In genomic region chr16:13276258-13276657, GRCm38 (mm10) we compare ENCODE assay signal across 15 mouse cellular contexts. TPM values are rescaled to one million over a fixed set of nuclear protein-coding genes. Genes with fewer than 3 reads are reported as not detected.
A peak's percentile ranks its signal among the peaks of the same experiment; 100 is the strongest.
DNase-seq lines count a peak whose midpoint lies in the region; ATAC-seq lines count a peak whose summit lies in the region.
"Had no signal": no experiment of that assay in that cellular context is flagged by ENCODE, and none has a peak within 500 bp of the region (broad histone marks: within the 10 kb centered on the region; RNA-seq: fewer than 3 reads in every experiment).

No protein-coding gene starts in this region.

- H3K9me3 ChIP-seq in liver, embryonic 16.5 days (replicated peaks; ENCODE audit: control insufficient read depth, low read length) = no peaks in the 10 kb centered on the region

- peak overlapping the region; percentile 10 for H3K27ac ChIP-seq in liver, embryonic 16.5 days (ENCODE audit: low read length)
- H3K27ac ChIP-seq: heart, adult 2 months; left cerebral cortex, adult 2 months; limb, embryonic 13.5 days; midbrain, embryonic 10.5 days had no signal

- H3K4me2 ChIP-seq in liver, embryonic 16.5 days (ENCODE audit: low read depth, low read length) = no peak overlapping the region
- H3K4me2 ChIP-seq: limb, embryonic 13.5 days had no signal

- WGBS in liver, embryonic 16.5 days (ENCODE audit: insufficient replicate concordance) = 60% methylated on average over 2 of the region's 2 CpGs

- peak; percentile 15 for DNase-seq in heart, adult 11 months
- no peak for DNase-seq in heart, adult 9 months (ENCODE audit: low spot score in 2 of 2)
- DNase-seq in adipocyte (ENCODE audit: low spot score) = peak; percentile 31
- DNase-seq in kidney, adult 9 months = peak; percentile 73
- DNase-seq in cerebellum, postnatal 10 days = no peak
- DNase-seq in right cerebral cortex, postnatal 4 days = no peak
- no peak for DNase-seq in cerebellum, adult 18-20 months
- DNase-seq: forebrain, postnatal 0 days; heart, adult 2 months; heart, postnatal 36 days had no signal

- no peaks in the 10 kb centered on the region for H3K27me3 ChIP-seq in liver, embryonic 16.5 days (ENCODE audit: control insufficient read depth, insufficient read depth, low read depth, low read length)
- H3K27me3 ChIP-seq: limb, embryonic 13.5 days had no signal

- H3K4me3 ChIP-seq in liver, embryonic 16.5 days (ENCODE audit: low read depth, low read length) = no peak overlapping the region
- H3K4me3 ChIP-seq: heart, adult 2 months; left cerebral cortex, adult 2 months; limb, embryonic 13.5 days; midbrain, embryonic 10.5 days had no signal

- H3K36me3 ChIP-seq in liver, embryonic 16.5 days (ENCODE audit: control insufficient read depth, insufficient read depth) = no peaks in the 10 kb centered on the region

- no peak overlapping the region for H3K9ac ChIP-seq in liver, embryonic 16.5 days (ENCODE audit: low read depth, low read length)
- H3K9ac ChIP-seq: forebrain, postnatal 0 days; limb, embryonic 13.5 days had no signal

- H3K4me1 ChIP-seq in liver, embryonic 16.5 days (ENCODE audit: control insufficient read depth, low read depth, low read length) = no peaks in the 10 kb centered on the region
- H3K4me1 ChIP-seq: midbrain, embryonic 10.5 days had no signal

- peak; percentile 78 for ATAC-seq in liver, embryonic 16.5 days (ENCODE audit: low read depth)
- ATAC-seq: forebrain, postnatal 0 days; inflammation-experienced regulatory T-cells, adult 6 months had no signal

RNA-seq across cellular contexts. Expression of gene Mrtfb, which starts 20.0 kb away (rescaled TPM):
- 3.0 and 4.5 TPM in 2 replicates for polyA plus RNA-seq in liver, embryonic 16.5 days (2015; fragmentation: Nextera tagmentation; extraction: Ambion mirVana)

Comparison
In these comparisons a context has a peak if more than half of its experiments do, and no peak if none do; other contexts are left out.
1. DNase-seq: peak in heart, adult 11 months (single experiment), adipocyte (single experiment) and kidney, adult 9 months (single experiment); none in heart, adult 9 months (0 of 2), cerebellum, postnatal 10 days (0 of 2), right cerebral cortex, postnatal 4 days (single experiment) and cerebellum, adult 18-20 months (0 of 2).